Mouse (Mus musculus): ENCODE measurements around the gene Spns3. TPM values are rescaled to one million over a fixed set of nuclear protein-coding genes. Genes with fewer than 3 reads are reported as not detected.
A peak's percentile ranks its signal among the peaks of the same experiment; 100 is the strongest.

The Spns3 gene
- polyA plus RNA-seq, 1 experiment from 2014 or later, result not detected

GRCm38 (mm10) chr11:72496775-72497174 lies 53.5 kb downstream of the Spns3 start:
- 50% methylated on average over 1 of the region's 1 CpGs for WGBS
- Histone ChIP-seq H3K4me3 (ENCODE audit: low read depth, low read length) (no peak overlapping the region), H3K36me3 (ENCODE audit: control insufficient read depth, insufficient read depth, low read length) (no peaks in the 10 kb centered on the region), H3K4me2 (no peak overlapping the region), H3K9ac (ENCODE audit: low read length) (no peak overlapping the region), H3K4me1 (ENCODE audit: control insufficient read depth, insufficient read depth, low read length) (no peaks in the 10 kb centered on the region), H3K27ac (ENCODE audit: low read depth, low read length) (no peak overlapping the region), H3K9me3 (ENCODE audit: control insufficient read depth, low read length) (no peaks in the 10 kb centered on the region), H3K27me3 (ENCODE audit: control insufficient read depth, insufficient read depth, low read length) (no peaks in the 10 kb centered on the region; the same call in 1 of the 2 replicates)
- DNase-seq (ENCODE audit: low spot score, missing footprints), result peak; percentile 33
- ATAC-seq (ENCODE audit: low FRiP score), result no peak

- no peak for ATAC-seq (ENCODE audit: low FRiP score)
- 58% methylated on average over 3 of the region's 3 CpGs for WGBS
- no peaks in the 10 kb centered on the region for H3K4me1 ChIP-seq (ENCODE audit: control insufficient read depth, insufficient read depth, low read length)
- H3K4me2 ChIP-seq, result no peak overlapping the region
- DNase-seq (ENCODE audit: low spot score, missing footprints), result peak; percentile 14
- H3K9ac ChIP-seq (ENCODE audit: low read length), result no peak overlapping the region
- H3K4me3 ChIP-seq (ENCODE audit: low read depth, low read length), result no peak overlapping the region
- H3K27me3 ChIP-seq (ENCODE audit: control insufficient read depth, insufficient read depth, low read length), result no peaks in the 10 kb centered on the region; the same call in 1 of the 2 replicates
- H3K36me3 ChIP-seq (ENCODE audit: control insufficient read depth, insufficient read depth, low read length), result no peaks in the 10 kb centered on the region
- no peaks in the 10 kb centered on the region for H3K9me3 ChIP-seq (ENCODE audit: control insufficient read depth, low read length)
- no peak overlapping the region for H3K27ac ChIP-seq (ENCODE audit: low read depth, low read length)
These were observed 54.2 kb downstream of the Spns3 start for GRCm38 (mm10) chr11:72496066-72496465.

GRCm38 (mm10) chr11:72494046-72494988 lies 56.0 kb downstream of the Spns3 start:
- no peak overlapping the region for H3K4me3 ChIP-seq (ENCODE audit: low read depth, low read length)
- no peaks in the 10 kb centered on the region for H3K9me3 ChIP-seq (ENCODE audit: control insufficient read depth, low read length)
- H3K9ac ChIP-seq (ENCODE audit: low read length), result no peak overlapping the region
- H3K4me2 ChIP-seq, result no peak overlapping the region
- peaks cover under 1% of the 10 kb centered on the region for H3K27me3 ChIP-seq (ENCODE audit: control insufficient read depth, insufficient read depth, low read length)
- whole genome bisulfite sequencing, result 54% methylated on average over 8 of the region's 8 CpGs
- ATAC-seq (ENCODE audit: low FRiP score), result no peak
- no peak overlapping the region for H3K27ac ChIP-seq (ENCODE audit: low read depth, low read length)
- H3K4me1 ChIP-seq (ENCODE audit: control insufficient read depth, insufficient read depth, low read length), result peaks cover 1% of the 10 kb centered on the region; the same call in 1 of the 2 replicates
- H3K36me3 ChIP-seq (ENCODE audit: control insufficient read depth, insufficient read depth, low read length), result no peaks in the 10 kb centered on the region
- peak; percentile 83 for DNase-seq (ENCODE audit: low spot score, missing footprints)

GRCm38 (mm10) chr11:72491130-72491960 lies 59.0 kb downstream of the Spns3 start:
- Histone ChIP-seq H3K27ac (ENCODE audit: low read depth, low read length) (no peak overlapping the region), H3K4me2 (no peak overlapping the region), H3K27me3 (ENCODE audit: control insufficient read depth, insufficient read depth, low read length) (peaks cover 18% of the 10 kb centered on the region), H3K4me1 (ENCODE audit: control insufficient read depth, insufficient read depth, low read length) (peaks cover 4% of the 10 kb centered on the region; the same call in 1 of the 2 replicates), H3K36me3 (ENCODE audit: control insufficient read depth, insufficient read depth, low read length) (no peaks in the 10 kb centered on the region), H3K9ac (ENCODE audit: low read length) (no peak overlapping the region), H3K9me3 (ENCODE audit: control insufficient read depth, low read length) (no peaks in the 10 kb centered on the region), H3K4me3 (ENCODE audit: low read depth, low read length) (no peak overlapping the region)
- ATAC-seq (ENCODE audit: low FRiP score) (no peak), DNase-seq (ENCODE audit: low spot score, missing footprints) (peak; percentile 69)
- 68% methylated on average over 15 of the region's 15 CpGs for WGBS

GRCm38 (mm10) chr11:72489881-72490301 lies 60.4 kb downstream of the Spns3 start, which contains the start of gene Spns2:
Spns2 (minus strand) TSS chr11:72489904.
- under 1% methylated on average over 38 of the region's 42 CpGs for WGBS
- peaks cover 18% of the 10 kb centered on the region for H3K27me3 ChIP-seq (ENCODE audit: control insufficient read depth, insufficient read depth, low read length)
- H3K4me3 ChIP-seq (ENCODE audit: low read depth, low read length), result peak within 1 kb of the TSS; percentile 65

GRCm38 (mm10) chr11:72489397-72489796 lies 60.9 kb downstream of the Spns3 start:
- H3K4me1 ChIP-seq (ENCODE audit: control insufficient read depth, insufficient read depth, low read length), result peaks cover 7% of the 10 kb centered on the region; the same call in 1 of the 2 replicates
- H3K4me3 ChIP-seq (ENCODE audit: low read depth, low read length), result peak overlapping the region; percentile 65
- WGBS, result under 1% methylated on average over 32 of the region's 42 CpGs
- H3K27ac ChIP-seq (ENCODE audit: low read depth, low read length), result peak overlapping the region; percentile 50
- H3K4me2 ChIP-seq, result peak overlapping the region; percentile 89
- peaks cover 18% of the 10 kb centered on the region for H3K27me3 ChIP-seq (ENCODE audit: control insufficient read depth, insufficient read depth, low read length)
- DNase-seq (ENCODE audit: low spot score, missing footprints) (peak; percentile 90), ATAC-seq (ENCODE audit: low FRiP score) (peak; percentile 28)
- H3K36me3 ChIP-seq (ENCODE audit: control insufficient read depth, insufficient read depth, low read length), result no peaks in the 10 kb centered on the region
- no peaks in the 10 kb centered on the region for H3K9me3 ChIP-seq (ENCODE audit: control insufficient read depth, low read length)
- peak overlapping the region; percentile 67 for H3K9ac ChIP-seq (ENCODE audit: low read length)

More at GRCm38 (mm10) chr11:72489881-72490301, 60.4 kb downstream of the Spns3 start, which contains the start of gene Spns2:
- ATAC-seq (ENCODE audit: low FRiP score), result peak; percentile 93
- Histone ChIP-seq H3K9me3 (ENCODE audit: control insufficient read depth, low read length) (no peaks in the 10 kb centered on the region), H3K27ac (ENCODE audit: low read depth, low read length) (peak within 1 kb of the TSS; percentile 50), H3K4me1 (ENCODE audit: control insufficient read depth, insufficient read depth, low read length) (peaks cover 7% of the 10 kb centered on the region; the same call in 1 of the 2 replicates), H3K9ac (ENCODE audit: low read length) (peak within 1 kb of the TSS; percentile 67), H3K36me3 (ENCODE audit: control insufficient read depth, insufficient read depth, low read length) (no peaks in the 10 kb centered on the region), H3K4me2 (peak within 1 kb of the TSS; percentile 89)
- DNase-seq (ENCODE audit: low spot score, missing footprints), result peak; percentile 98

- Histone ChIP-seq H3K9me3 (ENCODE audit: control insufficient read depth, low read length) (no peaks in the 10 kb centered on the region), H3K4me1 (ENCODE audit: control insufficient read depth, insufficient read depth, low read length) (peaks cover 7% of the 10 kb centered on the region; the same call in 1 of the 2 replicates), H3K4me2 (peak overlapping the region; percentile 89), H3K27me3 (ENCODE audit: control insufficient read depth, insufficient read depth, low read length) (peaks cover 18% of the 10 kb centered on the region), H3K9ac (ENCODE audit: low read length) (peak overlapping the region; percentile 67), H3K36me3 (ENCODE audit: control insufficient read depth, insufficient read depth, low read length) (no peaks in the 10 kb centered on the region), H3K4me3 (ENCODE audit: low read depth, low read length) (peak overlapping the region; percentile 65), H3K27ac (ENCODE audit: low read depth, low read length) (peak overlapping the region; percentile 50)
- under 1% methylated on average over 38 of the region's 38 CpGs for WGBS
- DNase-seq (ENCODE audit: low spot score, missing footprints), result peak; percentile 94
- ATAC-seq (ENCODE audit: low FRiP score), result peak; percentile 67; the same call in 1 of the 2 replicates
These were observed 61.5 kb downstream of the Spns3 start for GRCm38 (mm10) chr11:72488753-72489271.

GRCm38 (mm10) chr11:72487739-72488138 lies 62.6 kb downstream of the Spns3 start:
- H3K9me3 ChIP-seq (ENCODE audit: control insufficient read depth, low read length), result no peaks in the 10 kb centered on the region
- peaks cover 18% of the 10 kb centered on the region for H3K27me3 ChIP-seq (ENCODE audit: control insufficient read depth, insufficient read depth, low read length)
- H3K4me2 ChIP-seq, result peak overlapping the region; percentile 89
- WGBS, result 92% methylated on average over 2 of the region's 2 CpGs
- no peaks in the 10 kb centered on the region for H3K36me3 ChIP-seq (ENCODE audit: control insufficient read depth, insufficient read depth, low read length)
- H3K9ac ChIP-seq (ENCODE audit: low read length), result no peak overlapping the region
- peaks cover 7% of the 10 kb centered on the region; the same call in 1 of the 2 replicates for H3K4me1 ChIP-seq (ENCODE audit: control insufficient read depth, insufficient read depth, low read length)
- H3K4me3 ChIP-seq (ENCODE audit: low read depth, low read length), result 0 out of 2 replicates have a peak overlapping the region, but pooled peaks have one; percentile 2
- no peak for ATAC-seq (ENCODE audit: low FRiP score)
- no peak for DNase-seq (ENCODE audit: low spot score, missing footprints)
- H3K27ac ChIP-seq (ENCODE audit: low read depth, low read length), result no peak overlapping the region

Measured in midbrain, embryonic 11.5 days (tissue).